22 mouse cellular contexts compared by ENCODE assay signal in genomic region chr3:24992577-24992976, GRCm38 (mm10).
DNase-seq lines count a peak whose midpoint lies in the region; ATAC-seq and TF ChIP-seq lines count a peak whose summit lies in the region.
"Had no signal": no experiment of that assay in that cellular context is flagged by ENCODE, and none has a peak within 500 bp of the region (broad histone marks: within the 10 kb centered on the region; RNA-seq: fewer than 3 reads in every experiment).

No protein-coding gene starts in this region.

- TF ChIP-seq CTCF in kidney, postnatal 0 days (IDR thresholded peaks at IDR 0.05; ENCODE audit: low read depth) = no peak

- no peaks in the 10 kb centered on the region for H3K27me3 ChIP-seq in kidney, postnatal 0 days (ENCODE audit: insufficient read depth, low read length)
- H3K27me3 ChIP-seq in hindbrain, embryonic 12.5 days = no peaks in the 10 kb centered on the region
- H3K27me3 ChIP-seq: embryonic facial prominence, embryonic 12.5 days; heart, embryonic 15.5 days had no signal

- DNase-seq in kidney, postnatal 0 days (ENCODE audit: low spot score) = peak; percentile 4
- no peak for DNase-seq in kidney, postnatal 14 days
- peak; percentile 45 for DNase-seq in retina, postnatal 1 day
- no peak for DNase-seq in retina, embryonic 14.5 days (ENCODE audit: low spot score)
- no peak for DNase-seq in urinary bladder, postnatal 36 days (ENCODE audit: low spot score in 2 of 2)
- no peak for DNase-seq in urinary bladder, adult 18-20 months (ENCODE audit: low spot score in 2 of 2)
- DNase-seq: B cell, adult 2 months; cerebellum, adult 2 months; cerebellum, postnatal 36 days; gastrocnemius, postnatal 25 days; heart, postnatal 4 days; lung, adult 18-20 months; lung, postnatal 14 days; right cerebral cortex, postnatal 25 days had no signal

- H3K27ac ChIP-seq in kidney, postnatal 0 days = no peak overlapping the region
- no peak overlapping the region for H3K27ac ChIP-seq in hindbrain, embryonic 12.5 days
- H3K27ac ChIP-seq: embryonic facial prominence, embryonic 12.5 days; heart, embryonic 15.5 days; limb, embryonic 10.5 days had no signal

- H3K36me3 ChIP-seq in kidney, postnatal 0 days (ENCODE audit: insufficient read depth, low read length) = no peaks in the 10 kb centered on the region
- H3K36me3 ChIP-seq in hindbrain, embryonic 12.5 days = no peaks in the 10 kb centered on the region
- H3K36me3 ChIP-seq: embryonic facial prominence, embryonic 12.5 days; heart, embryonic 15.5 days; limb, embryonic 10.5 days had no signal

- no peak overlapping the region for H3K4me2 ChIP-seq in kidney, postnatal 0 days (ENCODE audit: low read length)
- H3K4me2 ChIP-seq in hindbrain, embryonic 12.5 days (replicated peaks) = no peak overlapping the region
- H3K4me2 ChIP-seq: embryonic facial prominence, embryonic 12.5 days; heart, embryonic 15.5 days; liver, embryonic 11.5 days had no signal

- ATAC-seq in kidney, postnatal 0 days (replicated peaks; ENCODE audit: low FRiP score, low read depth) = no peak
- ATAC-seq in hindbrain, embryonic 12.5 days (ENCODE audit: low FRiP score) = peak; percentile 56
- no peak for ATAC-seq in megakaryocyte, adult 5-6 weeks (ENCODE audit: poor library complexity, severe bottlenecking)
- ATAC-seq: intestine, embryonic 16.5 days had no signal

- H3K4me3 ChIP-seq in kidney, postnatal 0 days (replicated peaks; ENCODE audit: low read depth, low read length) = no peak overlapping the region
- no peak overlapping the region for H3K4me3 ChIP-seq in hindbrain, embryonic 12.5 days
- H3K4me3 ChIP-seq: embryonic facial prominence, embryonic 12.5 days; erythroblast, embryonic 14.5 days; heart, embryonic 15.5 days; limb, embryonic 10.5 days had no signal

- H3K9me3 ChIP-seq in kidney, postnatal 0 days (replicated peaks; ENCODE audit: low read length) = no peaks in the 10 kb centered on the region
- no peaks in the 10 kb centered on the region for H3K9me3 ChIP-seq in hindbrain, embryonic 12.5 days (replicated peaks)
- H3K9me3 ChIP-seq: embryonic facial prominence, embryonic 12.5 days; heart, embryonic 15.5 days; limb, embryonic 10.5 days had no signal

- WGBS in kidney, postnatal 0 days = 36% methylated on average over 2 of the region's 2 CpGs
- WGBS in hindbrain, embryonic 12.5 days = 34% methylated on average over 2 of the region's 2 CpGs

- H3K9ac ChIP-seq in kidney, postnatal 0 days (ENCODE audit: low read depth, low read length) = no peak overlapping the region
- H3K9ac ChIP-seq in hindbrain, embryonic 12.5 days = no peak overlapping the region
- H3K9ac ChIP-seq: embryonic facial prominence, embryonic 12.5 days; heart, embryonic 15.5 days had no signal

- no peaks in the 10 kb centered on the region for H3K4me1 ChIP-seq in kidney, postnatal 0 days (replicated peaks; ENCODE audit: insufficient read depth, low read length)
- 0 out of 2 replicates have a peak, but pooled peaks cover 2% of the 10 kb centered on the region for H3K4me1 ChIP-seq in hindbrain, embryonic 12.5 days
- H3K4me1 ChIP-seq: embryonic facial prominence, embryonic 12.5 days; heart, embryonic 15.5 days; limb, embryonic 10.5 days had no signal

Comparison
In these comparisons a context has a peak if more than half of its experiments do, and no peak if none do; other contexts are left out.
1. DNase-seq: peak in kidney, postnatal 0 days (single experiment) and retina, postnatal 1 day (single experiment); none in kidney, postnatal 14 days (single experiment), retina, embryonic 14.5 days (single experiment), urinary bladder, postnatal 36 days (0 of 2) and urinary bladder, adult 18-20 months (0 of 2).